Mouse (Mus musculus): ENCODE data around the gene Gm20498.

The Gm20498 gene

GRCm38 (mm10) chr12:81331937-81332874, 200.5 kb downstream of the Gm20498 start:
- no peak for DNase-seq

GRCm38 (mm10) chr12:81331046-81331638, 201.6 kb downstream of the Gm20498 start:
- DNase-seq, result no peak

GRCm38 (mm10) chr12:81324991-81325390, 207.7 kb downstream of the Gm20498 start:
- DNase-seq, result no peak

GRCm38 (mm10) chr12:81324116-81324515, 208.6 kb downstream of the Gm20498 start:
- no peak for DNase-seq

- DNase-seq, result no peak
These were observed 211.7 kb downstream of the Gm20498 start for GRCm38 (mm10) chr12:81321021-81321420.

- no peak for DNase-seq
These were observed 214.9 kb downstream of the Gm20498 start for GRCm38 (mm10) chr12:81317811-81318210.

- no peak for DNase-seq
These were observed 216.8 kb downstream of the Gm20498 start for GRCm38 (mm10) chr12:81315953-81316352.
